Mouse (Mus musculus) embryonic stem cell, embryonic (primary cell): Measurements from ENCODE around the gene Srl.

Experiments used
- CTCF ChIA-PET, 4 experiments: fragments of 300-600 bp in 2 of 4; fragments of 350-600 bp in 2 of 4; sonication (Branson Sonifier 250); formaldehyde crosslinking; loops; one replicate each; lab custom pipeline; 2022; ENCODE audit warnings: inconsistent platforms in 2 of 4; lab: Charles Lee
- POLR2A ChIA-PET, 4 experiments: fragments of 300-600 bp in 2 of 4; fragments of 350-600 bp in 2 of 4; sonication (Branson Sonifier 250); formaldehyde crosslinking; loops; one replicate each; lab custom pipeline; 2022; ENCODE audit warnings: antibody characterized with exemption in 4 of 4, inconsistent platforms in 1 of 4; lab: Charles Lee

The Srl gene

GRCm38 (mm10) chr16:4448235-4448634 is 93.4 kb downstream of the Srl start:
- CTCF ChIA-PET = interaction anchor here in 3 of 4 experiments (0.6 to 2.0 kb wide), 6 partner anchors 22 to 705 kb away, joined by 3 to 7 read pairs (median 4); partner anchors contain the start of gene Zfp263 (in 1 of the 3)

DNA sequence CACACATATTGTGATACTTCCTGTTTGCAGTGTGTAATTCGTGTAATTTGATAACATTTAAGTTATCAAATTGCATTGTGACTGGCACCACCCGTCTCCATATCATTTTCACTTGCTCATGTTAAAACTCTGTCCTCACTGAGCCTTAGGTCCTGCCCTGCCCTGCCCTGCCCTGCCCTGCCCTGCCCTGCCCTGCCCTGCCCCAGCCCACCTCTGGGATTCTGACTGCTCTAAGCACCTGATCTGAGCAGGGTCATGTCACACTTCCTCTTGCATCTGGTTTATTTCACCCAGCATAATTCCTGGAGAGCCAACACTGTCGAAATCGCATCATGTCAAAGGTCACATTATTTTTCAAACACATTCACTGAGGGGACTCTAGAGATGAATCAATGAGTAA is 95.2 kb downstream of the Srl start:
- CTCF ChIA-PET = interaction anchor here in 1 of 4 experiments (0.8 kb wide), 1 partner anchor 131 kb away, joined by 3 read pairs; no protein-coding TSS in a partner anchor
- POLR2A ChIA-PET = interaction anchor here in 2 of 4 experiments (0.7 to 1.4 kb wide), 4 partner anchors 16 to 28 kb away, joined by 3 read pairs; partner anchors contain the start of gene Adcy9 (in 1 of the 2)

More at GRCm38 (mm10) chr16:4448235-4448634, 93.4 kb downstream of the Srl start:
- POLR2A ChIA-PET = interaction anchor here in 3 of 4 experiments (0.5 to 1.1 kb wide), 7 partner anchors 8 to 698 kb away, joined by 3 to 7 read pairs (median 3); no protein-coding TSS in a partner anchor

GRCm38 (mm10) chr16:4444378-4444777 is 97.2 kb downstream of the Srl start:
- ChIA-PET POLR2A (no interaction called here), CTCF (no interaction called here)

DNA sequence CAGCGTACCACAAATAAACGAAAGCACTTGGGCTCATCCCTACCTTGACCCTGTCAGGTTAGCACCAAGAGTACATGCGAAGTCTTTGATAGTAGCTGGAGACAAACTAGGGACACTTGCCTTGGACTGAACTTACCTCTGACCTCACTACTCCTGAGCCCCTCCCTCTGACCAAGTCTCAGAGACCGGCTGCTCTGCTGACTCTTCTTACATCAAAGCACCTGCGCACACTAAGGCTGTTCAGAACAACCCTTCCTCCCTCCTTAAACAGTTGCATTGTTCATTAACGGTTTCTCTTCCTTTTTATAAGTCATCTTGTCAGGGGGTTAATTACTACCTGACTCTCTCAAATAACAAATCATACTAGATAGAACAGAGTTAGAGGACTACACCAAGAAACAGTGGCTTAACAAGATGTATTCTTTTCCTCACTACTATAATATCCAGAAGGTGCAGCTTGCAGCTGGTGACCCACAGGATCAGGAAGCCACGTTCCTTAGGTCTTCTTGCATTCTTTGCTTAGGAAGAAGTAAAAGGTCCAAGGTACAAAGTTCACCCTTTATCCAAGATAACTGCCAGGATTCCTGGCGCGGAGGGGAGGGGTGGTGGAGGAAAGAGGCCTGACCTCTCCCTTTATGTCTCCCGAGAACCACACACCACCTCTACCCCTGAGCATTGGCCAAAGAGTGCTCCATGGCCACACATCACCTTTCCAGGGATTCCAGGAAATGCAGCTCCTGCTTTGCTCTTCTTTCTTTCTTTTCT is 102.1 kb downstream of the Srl start:
- ChIA-PET POLR2A (interaction anchor here in 1 of 4 experiments (1.0 kb wide), 1 partner anchor 9 kb away, joined by 4 read pairs; no protein-coding TSS in a partner anchor), CTCF (interaction anchor here in 1 of 4 experiments (0.6 kb wide), 1 partner anchor 140 kb away, joined by 7 read pairs; no protein-coding TSS in a partner anchor)

DNA sequence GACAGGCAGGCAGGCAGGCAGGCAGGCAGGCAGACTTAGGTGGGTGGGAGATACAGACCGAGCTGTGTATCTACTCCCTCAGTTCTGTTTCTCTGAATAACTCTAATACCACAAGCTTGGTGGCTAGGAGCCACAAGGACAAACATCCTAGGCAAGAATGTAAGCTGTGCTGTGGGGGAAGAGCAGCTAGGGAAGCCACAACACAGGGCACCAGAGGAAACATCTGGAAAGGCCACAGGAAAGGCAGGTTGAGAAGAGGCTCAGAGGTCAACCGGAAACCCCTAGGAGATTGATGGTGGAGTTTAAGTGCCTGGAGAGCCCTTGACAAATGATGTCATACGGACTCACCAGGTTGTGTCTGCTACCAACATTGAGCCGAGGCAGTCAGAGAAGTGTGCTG is 104.9 kb downstream of the Srl start:
- POLR2A ChIA-PET = interaction anchor here in 1 of 4 experiments (1.3 kb wide), 1 partner anchor 11 kb away, joined by 3 read pairs; no protein-coding TSS in a partner anchor
- CTCF ChIA-PET = no interaction called here

- POLR2A ChIA-PET = interaction anchor here in 1 of 4 experiments (0.7 kb wide), 1 partner anchor 9 kb away, joined by 4 read pairs; no protein-coding TSS in a partner anchor
- CTCF ChIA-PET = no interaction called here
Measured at GRCm38 (mm10) chr16:4435371-4435770, 106.2 kb downstream of the Srl start.

DNA sequence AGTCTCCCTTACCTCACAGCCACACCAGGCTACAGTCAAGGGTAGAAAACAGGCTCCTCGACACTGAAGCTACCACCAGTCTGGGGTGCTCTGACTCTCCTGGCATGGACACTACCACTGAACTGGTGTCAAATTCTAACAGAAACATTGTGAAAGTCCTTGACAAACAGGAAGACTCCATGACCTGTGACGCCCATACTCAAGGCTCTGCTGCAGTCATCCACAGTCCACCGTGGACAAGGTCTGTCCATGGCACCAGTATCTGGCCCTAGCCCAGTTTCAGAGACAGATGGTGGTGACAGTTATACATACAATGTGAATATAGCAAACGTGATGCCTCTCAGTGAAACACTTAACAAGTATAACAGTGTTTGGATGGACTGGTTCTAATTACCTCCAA is 109.8 kb downstream of the Srl start:
- POLR2A ChIA-PET = interaction anchor here in 1 of 4 experiments (1.0 to 1.1 kb wide), 2 partner anchors 19 to 22 kb away, joined by 3 read pairs; no protein-coding TSS in a partner anchor
- CTCF ChIA-PET = no interaction called here

GRCm38 (mm10) chr16:4431013-4431412 is 110.6 kb downstream of the Srl start:
- ChIA-PET POLR2A (interaction anchor here in 2 of 4 experiments (0.7 to 2.4 kb wide), 8 partner anchors 10 to 151 kb away, joined by 3 to 9 read pairs (median 3); no protein-coding TSS in a partner anchor), CTCF (interaction anchor here in 1 of 4 experiments (0.7 kb wide), 1 partner anchor 24 kb away, joined by 3 read pairs; no protein-coding TSS in a partner anchor)

GRCm38 (mm10) chr16:4430232-4430631 is 111.4 kb downstream of the Srl start:
- CTCF ChIA-PET = interaction anchor here in 1 of 4 experiments (0.7 kb wide), 1 partner anchor 24 kb away, joined by 3 read pairs; no protein-coding TSS in a partner anchor
- POLR2A ChIA-PET = interaction anchor here in 3 of 4 experiments (0.5 to 2.4 kb wide), 8 partner anchors 9 to 150 kb away, joined by 3 to 9 read pairs (median 3); no protein-coding TSS in a partner anchor
